Mouse (Mus musculus): ENCODE measurements around the gene Fstl1. TPM values are rescaled to one million over a fixed set of nuclear protein-coding genes. Genes with fewer than 3 reads are reported as not detected.

The Fstl1 gene
- polyA plus RNA-seq, 1 experiment, result 3.8 TPM

DNA sequence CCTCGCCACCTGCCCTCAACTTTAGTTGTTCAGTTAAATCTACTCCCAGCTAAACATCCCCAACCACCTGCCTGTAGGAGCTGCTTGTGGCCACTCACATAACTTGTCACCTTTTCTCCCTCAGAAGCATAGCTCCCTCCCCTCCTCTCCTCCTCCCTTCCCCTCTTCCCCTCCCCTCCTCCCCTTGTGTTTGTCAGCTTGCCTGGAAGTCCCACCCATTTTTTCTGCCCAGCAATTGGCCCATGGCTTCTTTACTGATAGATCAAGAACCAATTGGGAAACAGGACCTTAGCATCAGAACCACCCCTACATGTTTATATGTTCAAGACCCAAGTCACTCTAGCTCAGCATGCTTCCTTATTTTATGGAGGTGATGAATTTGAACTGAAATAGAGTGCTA lies 22.9 kb upstream of the Fstl1 start:
- no peaks in the 10 kb centered on the region for H3K4me1 ChIP-seq (ENCODE audit: control insufficient read depth, insufficient read depth, low read length)
- no peak overlapping the region for H3K4me3 ChIP-seq (ENCODE audit: insufficient read depth, low read length)
- H3K27ac ChIP-seq (ENCODE audit: insufficient read depth, low read depth, low read length), result no peak overlapping the region
- TF ChIP-seq CTCF (IDR thresholded peaks at IDR 0.05; ENCODE audit: low read depth, low read length), result no peak
- TF ChIP-seq POLR2A (IDR thresholded peaks at IDR 0.05; ENCODE audit: borderline replicate concordance, low read depth, low read length), result no peak

GRCm38 (mm10) chr16:37754483-37754882 lies 22.2 kb upstream of the Fstl1 start:
- H3K27ac ChIP-seq (ENCODE audit: insufficient read depth, low read depth, low read length), result no peak overlapping the region
- no peaks in the 10 kb centered on the region for H3K4me1 ChIP-seq (ENCODE audit: control insufficient read depth, insufficient read depth, low read length)
- H3K4me3 ChIP-seq (ENCODE audit: insufficient read depth, low read length), result no peak overlapping the region
- no peak for TF ChIP-seq POLR2A (IDR thresholded peaks at IDR 0.05; ENCODE audit: borderline replicate concordance, low read depth, low read length)
- TF ChIP-seq CTCF (IDR thresholded peaks at IDR 0.05; ENCODE audit: low read depth, low read length), result no peak

DNA sequence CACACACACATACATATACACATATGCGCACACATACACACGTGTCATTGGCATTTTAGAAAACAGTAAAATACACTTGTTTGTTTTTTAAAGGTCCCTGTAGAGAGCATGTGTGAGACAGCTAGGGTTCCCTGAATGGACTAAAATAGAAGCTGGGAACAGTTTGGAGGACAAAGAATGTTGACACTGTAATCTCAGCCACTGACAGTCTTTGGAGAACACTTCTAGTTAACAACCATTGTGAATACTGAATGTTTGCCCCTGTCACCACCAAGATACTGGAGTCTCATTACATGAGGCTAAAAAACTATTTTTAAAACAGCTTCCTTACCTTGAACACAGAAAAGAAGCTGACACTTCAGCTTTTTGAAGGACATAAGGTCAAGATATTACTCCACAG lies 19.4 kb upstream of the Fstl1 start:
- TF ChIP-seq CTCF (IDR thresholded peaks at IDR 0.05; ENCODE audit: low read depth, low read length), result no peak
- TF ChIP-seq POLR2A (IDR thresholded peaks at IDR 0.05; ENCODE audit: borderline replicate concordance, low read depth, low read length), result no peak
- H3K4me1 ChIP-seq (ENCODE audit: control insufficient read depth, insufficient read depth, low read length), result no peaks in the 10 kb centered on the region
- no peak overlapping the region for H3K4me3 ChIP-seq (ENCODE audit: insufficient read depth, low read length)
- H3K27ac ChIP-seq (ENCODE audit: insufficient read depth, low read depth, low read length), result no peak overlapping the region

DNA sequence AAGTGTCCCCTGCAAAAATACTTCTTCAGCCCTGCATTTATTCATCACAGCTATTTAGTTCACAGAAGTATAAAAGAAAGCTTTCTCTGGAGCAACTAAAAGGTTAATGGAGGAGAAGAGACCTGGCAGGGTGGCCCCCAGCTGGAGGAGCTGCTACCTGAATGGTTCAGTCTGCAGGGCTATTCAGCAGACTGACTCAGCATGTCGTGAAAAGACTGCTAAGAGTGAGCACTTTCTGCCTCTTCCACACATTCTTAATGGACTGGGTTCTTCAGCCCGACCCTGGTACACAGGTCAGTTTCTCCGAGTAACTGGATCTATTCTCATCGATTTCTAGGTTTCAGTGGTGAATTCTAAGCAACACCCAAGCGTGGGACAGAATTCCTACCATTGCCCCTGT lies 12.9 kb upstream of the Fstl1 start:
- no peaks in the 10 kb centered on the region for H3K4me1 ChIP-seq (ENCODE audit: control insufficient read depth, insufficient read depth, low read length)
- no peak overlapping the region for H3K4me3 ChIP-seq (ENCODE audit: insufficient read depth, low read length)
- H3K27ac ChIP-seq (ENCODE audit: insufficient read depth, low read depth, low read length), result no peak overlapping the region
- no peak for TF ChIP-seq CTCF (IDR thresholded peaks at IDR 0.05; ENCODE audit: low read depth, low read length)
- TF ChIP-seq POLR2A (IDR thresholded peaks at IDR 0.05; ENCODE audit: borderline replicate concordance, low read depth, low read length), result no peak

DNA sequence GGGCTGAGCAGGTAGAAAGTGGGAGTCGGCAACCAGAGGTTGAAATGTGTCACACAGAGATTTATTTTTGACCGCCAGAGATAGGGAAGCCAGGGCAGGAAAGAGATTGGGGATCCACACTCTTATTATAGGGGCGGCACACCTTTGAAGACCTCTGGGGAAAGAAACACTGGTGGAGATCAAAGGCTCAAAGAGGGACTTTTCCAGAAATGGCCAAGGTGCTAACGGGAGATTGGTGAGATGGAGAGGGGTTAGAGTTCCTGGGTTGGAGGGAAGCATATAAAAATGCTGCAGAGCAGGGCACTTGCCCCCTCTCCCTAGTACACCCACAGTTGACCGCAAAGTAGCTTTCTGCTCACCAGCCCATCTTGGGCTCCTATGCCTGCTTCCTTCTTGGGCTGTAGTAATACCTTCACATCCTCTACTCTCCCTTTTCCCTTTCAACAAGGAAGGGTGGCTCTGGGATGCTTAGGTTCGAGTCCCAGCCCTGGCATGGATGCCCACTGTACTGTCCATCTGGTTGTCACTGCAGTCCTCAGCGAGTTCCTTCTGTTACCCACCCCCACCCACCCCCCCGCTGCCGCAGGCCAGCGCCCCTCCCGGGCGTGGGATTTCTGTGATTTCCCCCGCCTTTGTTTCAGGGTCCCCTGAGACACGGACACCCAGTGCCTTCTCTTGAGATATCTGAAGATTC lies 360 bp upstream of the Fstl1 start:
- Histone ChIP-seq H3K27ac (ENCODE audit: insufficient read depth, low read depth, low read length) (no peak overlapping the region), H3K4me1 (ENCODE audit: control insufficient read depth, insufficient read depth, low read length) (no peaks in the 10 kb centered on the region), H3K4me3 (ENCODE audit: insufficient read depth, low read length) (peak overlapping the region; percentile 50; the same call in 1 of the 2 replicates)
- no peak for TF ChIP-seq POLR2A (IDR thresholded peaks at IDR 0.05; ENCODE audit: borderline replicate concordance, low read depth, low read length)
- TF ChIP-seq CTCF (IDR thresholded peaks at IDR 0.05; ENCODE audit: low read depth, low read length), result no peak

DNA sequence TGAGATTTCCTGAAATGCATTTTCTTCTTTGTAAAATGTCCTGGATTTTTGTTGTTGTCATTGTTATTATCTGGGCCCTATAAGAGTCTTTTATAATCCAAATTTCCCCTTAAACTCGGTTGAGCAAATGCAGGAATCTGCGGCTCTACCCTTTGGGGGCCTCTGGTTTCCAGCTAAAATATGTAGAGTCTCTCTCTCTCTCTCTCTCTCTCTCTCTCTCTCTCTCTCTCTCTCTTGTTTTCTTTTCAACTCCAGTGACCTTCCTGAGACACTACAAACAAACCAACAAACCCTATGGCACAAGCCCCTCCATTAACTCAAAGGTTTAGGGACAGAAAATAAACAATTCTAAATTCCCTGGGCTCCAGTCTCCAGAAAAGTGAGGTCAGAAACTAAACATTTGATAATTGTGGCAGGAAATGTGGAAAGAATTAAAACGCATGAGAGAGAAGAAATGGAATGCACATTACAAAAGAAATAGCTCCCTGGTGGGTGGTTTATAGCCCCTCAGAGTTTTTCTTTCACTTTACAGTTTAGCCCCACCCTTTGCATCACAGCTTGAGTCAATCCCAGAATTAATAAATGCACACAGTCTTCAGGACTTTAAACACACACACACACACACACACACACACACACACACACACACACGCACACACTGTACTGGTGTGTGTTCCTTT lies 1.3 kb downstream of the Fstl1 start:
- no peak overlapping the region for H3K27ac ChIP-seq (ENCODE audit: insufficient read depth, low read depth, low read length)
- H3K4me3 ChIP-seq (ENCODE audit: insufficient read depth, low read length), result no peak overlapping the region
- no peak for TF ChIP-seq POLR2A (IDR thresholded peaks at IDR 0.05; ENCODE audit: borderline replicate concordance, low read depth, low read length)
- H3K4me1 ChIP-seq (ENCODE audit: control insufficient read depth, insufficient read depth, low read length), result no peaks in the 10 kb centered on the region

DNA sequence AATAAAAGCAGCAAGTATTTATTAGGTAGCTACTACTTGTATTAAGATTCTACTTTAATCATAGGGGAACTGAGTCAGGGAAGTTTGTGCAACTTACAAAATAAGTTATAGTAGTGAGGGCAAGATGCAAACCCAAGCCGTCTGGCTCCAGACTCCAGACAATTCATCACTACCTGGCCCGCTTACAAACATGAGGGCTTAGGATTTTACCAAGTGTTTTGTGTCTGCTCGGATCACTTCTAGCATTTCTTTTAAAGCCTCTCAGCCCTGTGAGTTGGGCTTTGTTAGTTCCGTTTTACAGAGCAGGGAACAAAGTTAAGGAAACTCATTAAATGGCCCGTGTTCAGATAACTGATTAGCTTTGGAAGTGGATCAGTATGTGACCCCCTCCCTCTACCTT lies 1.9 kb downstream of the Fstl1 start:
- H3K4me1 ChIP-seq (ENCODE audit: control insufficient read depth, insufficient read depth, low read length), result no peaks in the 10 kb centered on the region
- no peak overlapping the region for H3K4me3 ChIP-seq (ENCODE audit: insufficient read depth, low read length)
- TF ChIP-seq CTCF (IDR thresholded peaks at IDR 0.05; ENCODE audit: low read depth, low read length), result no peak
- no peak for TF ChIP-seq POLR2A (IDR thresholded peaks at IDR 0.05; ENCODE audit: borderline replicate concordance, low read depth, low read length)
- H3K27ac ChIP-seq (ENCODE audit: insufficient read depth, low read depth, low read length), result no peak overlapping the region

- H3K4me1 ChIP-seq (ENCODE audit: control insufficient read depth, insufficient read depth, low read length), result no peaks in the 10 kb centered on the region
- H3K4me3 ChIP-seq (ENCODE audit: insufficient read depth, low read length), result no peak overlapping the region
- H3K27ac ChIP-seq (ENCODE audit: insufficient read depth, low read depth, low read length), result no peak overlapping the region
- TF ChIP-seq CTCF (IDR thresholded peaks at IDR 0.05; ENCODE audit: low read depth, low read length) (no peak), POLR2A (IDR thresholded peaks at IDR 0.05; ENCODE audit: borderline replicate concordance, low read depth, low read length) (no peak)
These were observed 3.1 kb downstream of the Fstl1 start for GRCm38 (mm10) chr16:37779651-37780280.

DNA sequence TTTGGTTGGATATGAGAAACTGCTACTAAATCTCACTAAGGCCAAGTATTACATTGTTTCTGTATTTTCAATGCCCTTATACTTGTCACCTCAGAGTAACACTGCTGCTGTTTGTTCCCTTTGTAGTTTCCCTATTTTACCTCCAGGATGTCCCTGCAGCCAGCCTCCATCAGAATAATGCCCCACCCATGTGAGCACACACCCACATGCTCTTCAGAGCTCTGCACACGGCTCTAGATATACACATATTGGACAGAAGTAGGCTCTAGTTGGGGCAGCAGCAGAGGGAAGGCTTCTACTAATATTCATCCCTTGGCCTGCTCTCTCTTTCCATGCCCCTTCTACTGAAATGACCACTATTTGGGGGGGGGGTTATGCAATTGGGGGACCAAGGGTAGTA lies 3.7 kb downstream of the Fstl1 start:
- TF ChIP-seq POLR2A (IDR thresholded peaks at IDR 0.05; ENCODE audit: borderline replicate concordance, low read depth, low read length) (no peak), CTCF (IDR thresholded peaks at IDR 0.05; ENCODE audit: low read depth, low read length) (no peak)
- Histone ChIP-seq H3K4me3 (ENCODE audit: insufficient read depth, low read length) (no peak overlapping the region), H3K4me1 (ENCODE audit: control insufficient read depth, insufficient read depth, low read length) (no peaks in the 10 kb centered on the region), H3K27ac (ENCODE audit: insufficient read depth, low read depth, low read length) (no peak overlapping the region)

- H3K27ac ChIP-seq (ENCODE audit: insufficient read depth, low read depth, low read length), result no peak overlapping the region
These were observed 4.2 kb downstream of the Fstl1 start for GRCm38 (mm10) chr16:37780911-37781310.

More at GRCm38 (mm10) chr16:37780911-37781310, 4.2 kb downstream of the Fstl1 start:
- TF ChIP-seq POLR2A (IDR thresholded peaks at IDR 0.05; ENCODE audit: borderline replicate concordance, low read depth, low read length) (no peak), CTCF (IDR thresholded peaks at IDR 0.05; ENCODE audit: low read depth, low read length) (no peak)
- Histone ChIP-seq H3K4me3 (ENCODE audit: insufficient read depth, low read length) (no peak overlapping the region), H3K4me1 (ENCODE audit: control insufficient read depth, insufficient read depth, low read length) (no peaks in the 10 kb centered on the region)

Measured in bone marrow macrophage, adult 2 months (primary cell).